In genomic region chr6:113604432-113605223, GRCm38 (mm10) we compare ENCODE assay signal across 8 mouse cellular contexts. TPM values are rescaled to one million over a fixed set of nuclear protein-coding genes. Genes with fewer than 3 reads are reported as not detected.
DNase-seq lines count a peak whose midpoint lies in the region; ATAC-seq and TF ChIP-seq lines count a peak whose summit lies in the region.

Brk1 (plus strand) TSS chr6:113604772.

- TF ChIP-seq POLR2A in MEL (IDR thresholded peaks at IDR 0.05; ENCODE audit: control insufficient read depth in 1 of 2, insufficient read depth in 1 of 2, low read depth in 1 of 2, low read length in 2 of 2, poor library complexity in 1 of 2) = peak; percentile 52 to 90; a peak in 3 of 4 replicates
- TF ChIP-seq POLR2A in cerebellum, adult 2 months (IDR thresholded peaks at IDR 0.05; ENCODE audit: borderline replicate concordance, insufficient read depth, low read length) = peak; percentile 78

- no peak for TF ChIP-seq EP300 in MEL (IDR thresholded peaks at IDR 0.05; ENCODE audit: low read depth in 1 of 2, low read length in 2 of 2)
- TF ChIP-seq EP300 in lung, postnatal 0 days (IDR thresholded peaks at IDR 0.05) = no peak

- peaks cover 3 to 19% of the 10 kb centered on the region in 2 experiments; a peak in 3 of 4 replicates for H3K4me1 ChIP-seq in MEL (ENCODE audit: control insufficient read depth in 1 of 2, insufficient read depth in 2 of 2, low read length in 2 of 2)
- peaks cover 2% of the 10 kb centered on the region for H3K4me1 ChIP-seq in cerebellum, adult 2 months (ENCODE audit: control insufficient read depth, insufficient read depth, low read length)
- H3K4me1 ChIP-seq in lung, postnatal 0 days (ENCODE audit: insufficient read depth, low read depth, low read length) = peaks cover 7% of the 10 kb centered on the region; the same call in 1 of the 2 replicates

- H3K27ac ChIP-seq in MEL (ENCODE audit: control insufficient read depth, low read depth, low read length) = peak within 1 kb of the TSS; percentile 58
- H3K27ac ChIP-seq in cerebellum, adult 2 months (ENCODE audit: insufficient read depth, low read length) = peak within 1 kb of the TSS; percentile 61
- H3K27ac ChIP-seq in lung, postnatal 0 days (ENCODE audit: low read length) = peak within 1 kb of the TSS; percentile 83

- under 1% methylated on average over 62 of the region's 65 CpGs for WGBS in cerebellum, adult 2 months
- 2% methylated on average over 54 of the region's 65 CpGs for WGBS in lung, postnatal 0 days

- H3K4me2 ChIP-seq in lung, postnatal 0 days (replicated peaks; ENCODE audit: low read depth, low read length) = peak within 1 kb of the TSS; percentile 66

- peak within 1 kb of the TSS; percentile 85 for H3K9ac ChIP-seq in MEL (ENCODE audit: control insufficient read depth, low read depth, low read length, poor library complexity, severe bottlenecking)
- H3K9ac ChIP-seq in lung, postnatal 0 days (replicated peaks; ENCODE audit: low read depth) = peak within 1 kb of the TSS; percentile 83

- peak within 1 kb of the TSS; percentile 82 to 86 for H3K4me3 ChIP-seq in MEL (ENCODE audit: control insufficient read depth in 1 of 2, insufficient read depth in 1 of 2, low read depth in 2 of 2, low read length in 2 of 2)
- peak within 1 kb of the TSS; percentile 79 for H3K4me3 ChIP-seq in cerebellum, adult 2 months (replicated peaks; ENCODE audit: insufficient read depth, low read depth, low read length)
- peak within 1 kb of the TSS; percentile 79 for H3K4me3 ChIP-seq in lung, postnatal 0 days (ENCODE audit: low read depth, low read length)

- peak; percentile 95 for DNase-seq in MEL (ENCODE audit: low read depth, low spot score)
- DNase-seq in cerebellum, adult 2 months = peak; percentile 92 to 93
- DNase-seq in forelimb bud, embryonic 11.5 days (ENCODE audit: low read depth, low spot score) = peak; percentile 88
- DNase-seq in layer of hippocampus, adult 9-11 months = peak; percentile 94
- DNase-seq in lung, postnatal 0 days (ENCODE audit: low spot score) = peak; percentile 95
- peak; percentile 79 for DNase-seq in ovary, postnatal 14 days (ENCODE audit: low spot score)
- peak; percentile 90 for DNase-seq in thymus, postnatal 14 days

- no peaks in the 10 kb centered on the region for H3K9me3 ChIP-seq in MEL (replicated peaks; ENCODE audit: insufficient read depth, low read length)
- no peaks in the 10 kb centered on the region for H3K9me3 ChIP-seq in lung, postnatal 0 days (ENCODE audit: low read length)

- H3K79me2 ChIP-seq in MEL (ENCODE audit: control insufficient read depth, insufficient read depth, low read length, poor library complexity) = peaks cover 37% of the 10 kb centered on the region

- H3K27me3 ChIP-seq in MEL (ENCODE audit: control insufficient read depth in 1 of 2, insufficient read depth in 2 of 2, low read length in 2 of 2) = no peaks in the 10 kb centered on the region
- no peaks in the 10 kb centered on the region for H3K27me3 ChIP-seq in cerebellum, adult 2 months (ENCODE audit: control insufficient read depth, insufficient read depth, low read length)
- no peaks in the 10 kb centered on the region for H3K27me3 ChIP-seq in lung, postnatal 0 days (replicated peaks; ENCODE audit: insufficient read depth, low read length)

- peak; percentile 70 to 76 for ATAC-seq in hematopoietic stem cell, adult 5-6 weeks (replicated peaks in 1 of 2; ENCODE audit: insufficient read depth in 1 of 2, low FRiP score in 2 of 2, low TSS enrichment in 1 of 2, low read depth in 1 of 2, poor library complexity in 2 of 2, severe bottlenecking in 2 of 2)
- ATAC-seq in lung, postnatal 0 days = peak; percentile 94

- TF ChIP-seq CTCF in MEL (IDR thresholded peaks at IDR 0.05 in 2 of 3, conservative IDR thresholded peaks at IDR 0.05 in 1 of 3; ENCODE audit: control insufficient read depth in 1 of 3, insufficient read depth in 1 of 3, low read depth in 2 of 3, low read length in 3 of 3, poor library complexity in 1 of 3, severe bottlenecking in 1 of 3) = peak in 2 of 3 experiments; percentile 44 to 50; a peak in 4 of 6 replicates
- TF ChIP-seq CTCF in cerebellum, adult 2 months (IDR thresholded peaks at IDR 0.05; ENCODE audit: borderline replicate concordance, insufficient read depth, low read depth, low read length) = peak; percentile 57; the same call in 1 of the 2 replicates
- TF ChIP-seq CTCF in lung, postnatal 0 days (IDR thresholded peaks at IDR 0.05) = peak; percentile 71

- no peak; the same call in none of the 2 replicates for TF ChIP-seq RAD21 in MEL (IDR thresholded peaks at IDR 0.05; ENCODE audit: low read depth, low read length)

- peaks cover 4 to 18% of the 10 kb centered on the region in 2 experiments; a peak in 3 of 4 replicates for H3K36me3 ChIP-seq in MEL (ENCODE audit: control insufficient read depth in 1 of 2, insufficient read depth in 2 of 2, low read length in 2 of 2)
- H3K36me3 ChIP-seq in lung, postnatal 0 days (ENCODE audit: insufficient read depth, low read length) = no peaks in the 10 kb centered on the region

TF ChIP-seq in MEL, 35 proteins besides CTCF, POLR2A, EP300 and RAD21:
- TF ChIP-seq SMC3 (IDR thresholded peaks at IDR 0.05; ENCODE audit: low read depth, low read length) (peak; percentile 25; the same call in 1 of the 2 replicates), HCFC1 (IDR thresholded peaks at IDR 0.05; ENCODE audit: low read depth, low read length) (peak; percentile 78), TBP (IDR thresholded peaks at IDR 0.05; ENCODE audit: low read depth, low read length) (peak; percentile 69), ZMIZ1 (IDR thresholded peaks at IDR 0.05; ENCODE audit: low read depth, low read length) (no peak), KAT2A (conservative IDR thresholded peaks at IDR 0.05; ENCODE audit: low read depth, low read length) (no peak; the same call in 1 of the 2 replicates), USF2 (IDR thresholded peaks at IDR 0.05; ENCODE audit: borderline replicate concordance in 1 of 2, insufficient read depth in 1 of 2, low read depth in 1 of 2, low read length in 2 of 2) (no peak), MEF2A (IDR thresholded peaks at IDR 0.05; ENCODE audit: extremely low read depth, insufficient replicate concordance, low read depth, low read length, poor library complexity, severe bottlenecking) (no peak), TAL1 (IDR thresholded peaks at IDR 0.05; ENCODE audit: low read length) (no peak), BHLHE40 (IDR thresholded peaks at IDR 0.05; ENCODE audit: borderline replicate concordance, low read depth, low read length) (no peak), NRF1 (IDR thresholded peaks at IDR 0.05; ENCODE audit: insufficient read depth, low read depth, low read length, poor library complexity, severe bottlenecking) (peak; percentile 93), MYB (IDR thresholded peaks at IDR 0.05; ENCODE audit: low read depth, low read length) (no peak), TCF12 (IDR thresholded peaks at IDR 0.05; ENCODE audit: low read depth, low read length) (peak; percentile 32; the same call in 1 of the 2 replicates), POLR2AphosphoS2 (IDR thresholded peaks at IDR 0.05; ENCODE audit: low read length) (peak; percentile 68), MYC (IDR thresholded peaks at IDR 0.05; ENCODE audit: low read depth, low read length) (no peak; the same call in 1 of the 2 replicates), SIN3A (IDR thresholded peaks at IDR 0.05; ENCODE audit: low read length) (no peak; the same call in none of the 2 replicates), MAZ (IDR thresholded peaks at IDR 0.05; ENCODE audit: low read depth, low read length) (no peak), ETS1 (IDR thresholded peaks at IDR 0.05; ENCODE audit: low read depth, low read length) (0 out of 2 replicates have a peak, but pooled peaks have one; percentile 27), NELFE (IDR thresholded peaks at IDR 0.05; ENCODE audit: low read depth, low read length) (peak; percentile 93), MXI1 (IDR thresholded peaks at IDR 0.05; ENCODE audit: low read depth, low read length) (peak; percentile 23), ELF1 (IDR thresholded peaks at IDR 0.05; ENCODE audit: low read depth, low read length) (no peak), ZNF384 (IDR thresholded peaks at IDR 0.05; ENCODE audit: low read depth, low read length) (no peak), E2F4 (IDR thresholded peaks at IDR 0.05; ENCODE audit: borderline replicate concordance, low read depth, low read length) (no peak)
TF ChIP-seq in MEL: peak in this region for 9.

RNA-seq across cellular contexts. Expression of gene Brk1, which starts in this region (rescaled TPM):
- 134 and 147 TPM in 2 replicates for total RNA-seq in MEL (2012; rRNA removed)
- polyA plus RNA-seq in MEL (2012; ENCODE audit: insufficient read depth in 1 of 2, insufficient read length in 2 of 2, low read depth in 1 of 2, low replicate concordance in 2 of 2, missing spikeins in 1 of 2) = 100 to 1,000 TPM in 1 of 2 experiments, not detected in 1; 161 TPM
- 224 and 238 TPM in 2 replicates for polyA plus RNA-seq in cerebellum, adult 2 months (2012; rRNA removed)
- 104 and 118 TPM in 2 replicates for total RNA-seq in hematopoietic stem cell, adult 5-6 weeks (2017)
- 215 and 225 TPM in 2 replicates for polyA plus RNA-seq in lung, postnatal 0 days (2015; fragmentation: Nextera tagmentation; extraction: Ambion mirVana)

Comparison
In these comparisons a context has a peak if more than half of its experiments do, and no peak if none do; other contexts are left out.
1. Peak in every context shown above with its lines: DNase-seq, ATAC-seq, H3K4me3 ChIP-seq and H3K27ac ChIP-seq.